Mouse (Mus musculus): Measurements from ENCODE around the gene Grid2. TPM values are rescaled to one million over a fixed set of nuclear protein-coding genes. Genes with fewer than 3 reads are reported as not detected.

Gene Grid2
- polyA plus RNA-seq, 1 experiment from 2014 or later: 2.2 TPM

DNA sequence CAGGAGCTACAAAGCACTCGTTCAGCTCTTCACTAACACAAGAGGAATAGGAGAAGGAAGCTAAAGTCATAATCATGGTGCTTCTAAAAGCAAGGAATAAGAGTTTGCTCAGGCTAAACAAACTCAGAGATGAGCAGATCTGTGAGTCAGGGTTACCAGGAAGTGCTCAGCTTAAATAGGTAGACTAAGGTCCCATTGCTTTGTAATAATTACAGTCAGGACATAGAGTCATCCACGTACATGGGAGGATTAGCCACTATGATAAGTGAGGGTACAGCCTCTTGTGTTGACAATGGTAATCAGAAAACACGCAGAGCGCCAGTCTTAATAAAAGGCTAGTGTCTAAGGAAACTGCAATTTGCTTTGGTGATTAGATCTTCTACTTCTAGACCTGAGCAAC lies 1480.6 kb downstream of the Grid2 start:
- Histone ChIP-seq H3K36me3 (ENCODE audit: control insufficient read depth, insufficient read depth, low read length) (no peaks in the 10 kb centered on the region), H3K27me3 (ENCODE audit: control insufficient read depth, insufficient read depth, low read length) (peaks cover 32% of the 10 kb centered on the region)
- ATAC-seq (ENCODE audit: insufficient number of reproducible peaks, insufficient read depth, low FRiP score, low read depth): no peak

DNA sequence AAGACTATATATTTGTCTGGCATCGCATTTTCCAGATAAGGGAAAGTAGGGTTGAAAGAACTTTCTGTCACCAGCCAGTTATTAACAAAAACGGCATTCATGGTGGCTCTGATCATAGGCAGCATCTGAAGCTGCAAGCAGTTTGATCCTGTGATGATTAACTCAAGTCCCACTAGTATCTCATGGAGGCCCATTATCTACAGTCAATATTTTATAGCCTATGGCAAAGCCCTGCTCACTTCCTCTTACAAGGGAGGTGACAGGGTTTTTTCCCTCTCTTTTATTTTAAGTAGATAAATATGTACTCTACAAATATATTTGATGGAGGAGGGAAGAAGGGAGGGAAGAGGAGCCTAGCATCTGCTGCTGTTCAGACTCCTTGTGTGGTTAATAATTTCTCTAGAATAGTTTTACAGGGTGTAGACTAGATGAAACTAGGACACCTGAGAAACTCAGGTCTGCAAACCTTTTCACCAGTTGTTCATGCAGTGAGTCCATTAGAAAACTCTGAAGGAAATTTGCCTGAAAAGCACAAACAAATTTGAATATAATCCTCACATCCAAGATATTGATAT lies 1487.3 kb downstream of the Grid2 start:
- Histone ChIP-seq H3K9ac (replicated peaks; ENCODE audit: low read depth, low read length) (no peak overlapping the region), H3K4me1 (ENCODE audit: control insufficient read depth, insufficient read depth, low read length) (no peaks in the 10 kb centered on the region), H3K9me3 (ENCODE audit: control insufficient read depth, low read depth, low read length) (no peaks in the 10 kb centered on the region), H3K4me2 (replicated peaks; ENCODE audit: low read depth, low read length) (no peak overlapping the region), H3K4me3 (ENCODE audit: low read depth, low read length) (no peak overlapping the region), H3K27ac (ENCODE audit: low read length) (no peak overlapping the region), H3K36me3 (ENCODE audit: control insufficient read depth, insufficient read depth, low read length) (no peaks in the 10 kb centered on the region), H3K27me3 (ENCODE audit: control insufficient read depth, insufficient read depth, low read length) (no peaks in the 10 kb centered on the region)
- ATAC-seq (ENCODE audit: insufficient number of reproducible peaks, insufficient read depth, low FRiP score, low read depth): no peak
- 55% methylated on average over 2 of the region's 2 CpGs for WGBS

More for the DNA sequence above, 1480.6 kb downstream of the Grid2 start:
- Histone ChIP-seq H3K4me3 (ENCODE audit: low read depth, low read length) (no peak overlapping the region), H3K4me1 (ENCODE audit: control insufficient read depth, insufficient read depth, low read length) (no peaks in the 10 kb centered on the region), H3K27ac (ENCODE audit: low read length) (no peak overlapping the region), H3K9ac (replicated peaks; ENCODE audit: low read depth, low read length) (no peak overlapping the region), H3K9me3 (ENCODE audit: control insufficient read depth, low read depth, low read length) (no peaks in the 10 kb centered on the region; the same call in 1 of the 2 replicates), H3K4me2 (replicated peaks; ENCODE audit: low read depth, low read length) (no peak overlapping the region)
- 55% methylated on average over 4 of the region's 4 CpGs for WGBS
